Mouse (Mus musculus) small intestine, adult 2 months (tissue): ENCODE data around the gene Mapk1ip1. TPM values are rescaled to one million over a fixed set of nuclear protein-coding genes. Genes with fewer than 3 reads are reported as not detected.

Source experiments
- H3K27ac ChIP-seq: fragments of 200-500 bp; 2 replicates; pipeline ENCODE4 v1.5.1; 2012; ENCODE audit warnings: low read depth, low read length, control low read depth, inconsistent platforms; ENCODE audit not compliant: insufficient read depth
- H3K27me3 ChIP-seq: fragments of 200-500 bp; 2 replicates; pipeline ENCODE4 v1.6.1; 2012; ENCODE audit warnings: mild to moderate bottlenecking, moderate library complexity, low read length, inconsistent platforms; ENCODE audit not compliant: control insufficient read depth, insufficient read depth
- H3K36me3 ChIP-seq: fragments of 200-500 bp; 2 replicates; pipeline ENCODE4 v1.6.1; 2012; ENCODE audit warnings: mild to moderate bottlenecking, low read length, control low read depth, inconsistent platforms; ENCODE audit not compliant: control insufficient read depth, insufficient read depth
- H3K4me1 ChIP-seq: fragments of 200-500 bp; 2 replicates; pipeline ENCODE4 v1.6.1; 2012; ENCODE audit warnings: low read length, inconsistent platforms, mixed read lengths; ENCODE audit not compliant: control insufficient read depth, insufficient read depth, insufficient read length
- H3K4me3 ChIP-seq: fragments of 200-500 bp; 2 replicates; pipeline ENCODE4 v1.5.1; 2012; ENCODE audit warnings: low read depth, mild to moderate bottlenecking, control low read depth, inconsistent platforms, low read length, moderate library complexity
- CTCF ChIP-seq: fragments of 200-500 bp; IDR thresholded peaks from 2 replicates; pipeline ENCODE4 v1.5.1; 2012; ENCODE audit warnings: low read depth, mild to moderate bottlenecking, control low read depth, inconsistent platforms, low read length, moderate library complexity, mixed read lengths; ENCODE audit not compliant: insufficient replicate concordance, insufficient read length; ENCODE audit errors: extremely low read depth
- POLR2A ChIP-seq: fragments of 200-500 bp; IDR thresholded peaks from 2 replicates; pipeline ENCODE4 v1.6.1; 2012; ENCODE audit warnings: low read depth, mild to moderate bottlenecking, control low read depth, inconsistent platforms, low read length, moderate library complexity
- WGBS: fragments of 180-500 bp; shearing (Covaris S2); methylation state at CpG from one replicate; pipeline ENCODE4 v1.1.7; 2018; 5-methylcytosine and 5-hydroxymethylcytosine counted together
- polyA plus RNA-seq: library from polyadenylated mRNA; depleted of rRNA; stranded (reverse); fragments of >200 nt; gene quantifications from 2 replicates; pipeline ENCODE4 v1.2.3, GENCODE M21; 2012

Gene Mapk1ip1
- polyA plus RNA-seq, 1 experiment: 27.9 TPM

GRCm38 (mm10) chr7:138848028-138848920 lies 2.2 kb upstream of the Mapk1ip1 start:
- H3K36me3 ChIP-seq: peaks cover 3% of the 10 kb centered on the region; the same call in 1 of the 2 replicates
- TF ChIP-seq CTCF: no peak
- no peak for TF ChIP-seq POLR2A
- no peaks in the 10 kb centered on the region for H3K27me3 ChIP-seq
- peak overlapping the region; percentile 48 for H3K27ac ChIP-seq
- 0 out of 2 replicates have a peak overlapping the region, but pooled peaks have one; percentile 18 for H3K4me3 ChIP-seq
- WGBS: 21% methylated on average over 7 of the region's 7 CpGs
- H3K4me1 ChIP-seq: peaks cover 11% of the 10 kb centered on the region

- Histone ChIP-seq H3K36me3 (peaks cover 3% of the 10 kb centered on the region; the same call in 1 of the 2 replicates), H3K4me1 (peaks cover 11% of the 10 kb centered on the region), H3K27ac (peak overlapping the region; percentile 48; the same call in 1 of the 2 replicates), H3K27me3 (no peaks in the 10 kb centered on the region), H3K4me3 (peak overlapping the region; percentile 99)
- no peak for TF ChIP-seq CTCF
- TF ChIP-seq POLR2A: no peak
- 28% methylated on average over 13 of the region's 13 CpGs for WGBS
Observed at GRCm38 (mm10) chr7:138847316-138848027, 1.4 kb upstream of the Mapk1ip1 start.

- H3K27ac ChIP-seq: peak overlapping the region; percentile 89
- peak overlapping the region; percentile 99 for H3K4me3 ChIP-seq
- H3K4me1 ChIP-seq: peaks cover 11% of the 10 kb centered on the region
- WGBS: under 1% methylated on average over 53 of the region's 61 CpGs
- H3K36me3 ChIP-seq: no peaks in the 10 kb centered on the region
- H3K27me3 ChIP-seq: no peaks in the 10 kb centered on the region
- TF ChIP-seq POLR2A: no peak
- TF ChIP-seq CTCF: no peak
Observed at GRCm38 (mm10) chr7:138846502-138846991, 474 bp upstream of the Mapk1ip1 start.

DNA sequence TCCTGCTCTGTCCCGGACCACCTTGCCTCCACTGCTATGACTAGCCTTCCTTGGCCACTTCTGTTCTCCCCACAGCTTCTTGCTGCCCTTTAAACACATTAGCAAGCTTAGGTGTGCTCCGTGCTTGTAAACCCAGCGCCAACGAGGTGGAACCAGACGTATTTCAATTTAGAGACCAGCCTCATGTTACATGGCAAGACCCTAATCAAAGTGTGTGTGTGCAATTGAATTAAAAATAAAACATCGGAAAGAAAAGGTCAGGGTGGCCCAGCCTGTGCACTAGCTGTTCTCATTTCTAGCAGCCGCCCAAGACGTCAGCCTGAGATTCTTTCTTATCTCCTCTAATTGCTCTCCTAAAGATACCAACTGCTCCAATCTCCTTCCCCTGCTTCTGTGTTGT lies 962 bp downstream of the Mapk1ip1 start:
- no peak for TF ChIP-seq CTCF
- TF ChIP-seq POLR2A: no peak
- H3K27ac ChIP-seq: peak overlapping the region; percentile 89
- peaks cover 11% of the 10 kb centered on the region for H3K4me1 ChIP-seq
- WGBS: 18% methylated on average over 8 of the region's 8 CpGs
- 0 out of 2 replicates have a peak overlapping the region, but pooled peaks have one; percentile 3 for H3K4me3 ChIP-seq
- no peaks in the 10 kb centered on the region for H3K36me3 ChIP-seq
- H3K27me3 ChIP-seq: no peaks in the 10 kb centered on the region

- TF ChIP-seq POLR2A: no peak
- Histone ChIP-seq H3K36me3 (no peaks in the 10 kb centered on the region), H3K4me3 (no peak overlapping the region), H3K4me1 (peaks cover 11% of the 10 kb centered on the region), H3K27me3 (no peaks in the 10 kb centered on the region), H3K27ac (no peak overlapping the region)
- 82% methylated on average over 4 of the region's 4 CpGs for WGBS
Observed at GRCm38 (mm10) chr7:138843421-138843820, 2.7 kb downstream of the Mapk1ip1 start.

GRCm38 (mm10) chr7:138841436-138842151 lies 4.5 kb downstream of the Mapk1ip1 start:
- H3K4me3 ChIP-seq: no peak overlapping the region
- no peak overlapping the region for H3K27ac ChIP-seq
- H3K4me1 ChIP-seq: peaks cover 3% of the 10 kb centered on the region
- H3K27me3 ChIP-seq: no peaks in the 10 kb centered on the region
- WGBS: 79% methylated on average over 3 of the region's 3 CpGs
- no peak for TF ChIP-seq CTCF
- no peak for TF ChIP-seq POLR2A
- peaks cover under 1% of the 10 kb centered on the region for H3K36me3 ChIP-seq
